In genomic region chr5:9157336-9157735, GRCm38 (mm10) we compare ENCODE assay signal across 27 mouse cellular contexts.
"Had no signal": no experiment of that assay in that cellular context is flagged by ENCODE, and none has a peak within 500 bp of the region (broad histone marks: within the 10 kb centered on the region; RNA-seq: fewer than 3 reads in every experiment).

No protein-coding gene starts in this region.

- H3K4me1 ChIP-seq: intestine, embryonic 15.5 days had no signal

- H3K4me3 ChIP-seq: heart, adult 2 months; heart, embryonic 13.5 days; heart, embryonic 15.5 days; hindbrain, embryonic 10.5 days; hindbrain, embryonic 12.5 days; intestine, embryonic 15.5 days; layer of hippocampus, adult 2 months; left cerebral cortex, adult 2 months; limb, embryonic 10.5 days; limb, embryonic 12.5 days; liver, embryonic 13.5 days had no signal

- H3K36me3 ChIP-seq: heart, embryonic 15.5 days; intestine, embryonic 15.5 days had no signal

- H3K27ac ChIP-seq: heart, adult 2 months; heart, embryonic 13.5 days; heart, embryonic 15.5 days; hindbrain, embryonic 10.5 days; hindbrain, embryonic 12.5 days; hindbrain, embryonic 14.5 days; intestine, embryonic 15.5 days; layer of hippocampus, adult 2 months; left cerebral cortex, adult 2 months; limb, embryonic 10.5 days; limb, embryonic 12.5 days; liver, embryonic 13.5 days had no signal

- DNase-seq: gastrocnemius, postnatal 14 days; gastrocnemius, postnatal 36 days; heart, adult 11 months; heart, adult 2 months; heart, postnatal 14 days; heart, postnatal 36 days; kidney, adult 18-20 months; kidney, adult 8-10 months; kidney, postnatal 10 days; kidney, postnatal 25 days; kidney, postnatal 4 days; liver; liver, embryonic 13.5 days had no signal

- ATAC-seq: hindbrain, embryonic 16.5 days; inflammation-experienced regulatory T-cells, adult 6 months; intestine, embryonic 15.5 days; intestine, postnatal 0 days had no signal

- H3K9me3 ChIP-seq: heart, embryonic 13.5 days; heart, embryonic 15.5 days; hindbrain, embryonic 10.5 days; hindbrain, embryonic 12.5 days; intestine, embryonic 15.5 days; limb, embryonic 10.5 days; limb, embryonic 12.5 days; liver, embryonic 13.5 days had no signal

- H3K4me2 ChIP-seq: heart, embryonic 11.5 days; heart, embryonic 13.5 days; heart, embryonic 15.5 days; hindbrain, embryonic 12.5 days; hindbrain, embryonic 14.5 days; intestine, embryonic 15.5 days; limb, embryonic 12.5 days; liver, embryonic 13.5 days had no signal

- H3K27me3 ChIP-seq: heart, embryonic 13.5 days; heart, embryonic 15.5 days; hindbrain, embryonic 12.5 days; intestine, embryonic 15.5 days; limb, embryonic 12.5 days; liver, embryonic 13.5 days had no signal

- H3K9ac ChIP-seq: heart, embryonic 13.5 days; heart, embryonic 15.5 days; hindbrain, embryonic 12.5 days; hindbrain, embryonic 14.5 days; intestine, embryonic 15.5 days; limb, embryonic 12.5 days; liver, embryonic 13.5 days had no signal
